Mouse (Mus musculus) intestine, embryonic 14.5 days (tissue): Measurements from ENCODE around the gene Ly6g5c. TPM values are rescaled to one million over a fixed set of nuclear protein-coding genes. Genes with fewer than 3 reads are reported as not detected.

ENCODE experiments used
- ATAC-seq: fragments of 200-750 bp; cut with Nextera tagmentation; replicated peaks from 2 replicates; pipeline ENCODE4 v1.8.0; 2017; ENCODE audit warnings: low read depth, moderate number of reproducible peaks, moderate TSS enrichment, moderate library complexity; ENCODE audit not compliant: low FRiP score, low TSS enrichment
- DNase-seq: peaks from one replicate; pipeline ENCODE4 v3.0.0-alpha.2; 2018; ENCODE audit warnings: low spot score
- H3K27ac ChIP-seq: fragments of 300-500 bp; sonication (generic); 2 replicates; pipeline ENCODE4 v1.5.1; 2014; ENCODE audit warnings: low read depth, mild to moderate bottlenecking, control low read depth
- H3K27me3 ChIP-seq: fragments of 300-500 bp; sonication (generic); replicated peaks from 2 replicates; pipeline ENCODE4 v1.6.1; 2014; ENCODE audit warnings: low read length, control low read depth; ENCODE audit not compliant: control insufficient read depth, insufficient read depth
- H3K36me3 ChIP-seq: fragments of 300-500 bp; sonication (generic); 2 replicates; pipeline ENCODE4 v1.6.1; 2014; ENCODE audit warnings: low read length, control low read depth; ENCODE audit not compliant: control insufficient read depth, insufficient read depth
- H3K4me1 ChIP-seq: fragments of 300-500 bp; sonication (generic); replicated peaks from 2 replicates; pipeline ENCODE4 v1.6.1; 2014; ENCODE audit warnings: low read length, control low read depth, mixed read lengths; ENCODE audit not compliant: control insufficient read depth, insufficient read depth
- H3K4me2 ChIP-seq: fragments of 300-500 bp; sonication (generic); 2 replicates; pipeline ENCODE4 v1.6.1; 2014; ENCODE audit warnings: low read length
- H3K4me3 ChIP-seq: fragments of 300-500 bp; sonication (generic); 2 replicates; pipeline ENCODE4 v1.5.1; 2014; ENCODE audit warnings: low read depth, low read length, control low read depth, mixed read lengths
- H3K9ac ChIP-seq: fragments of 300-500 bp; sonication (generic); 2 replicates; pipeline ENCODE4 v1.6.1; 2014; ENCODE audit warnings: mild to moderate bottlenecking, low read length
- H3K9me3 ChIP-seq: fragments of 300-500 bp; sonication (generic); 2 replicates; pipeline ENCODE4 v1.6.1; 2016; ENCODE audit warnings: low read length, control low read depth; ENCODE audit not compliant: control insufficient read depth
- WGBS: fragments of 180-500 bp; shearing (Covaris S2); extraction: QIAGEN DNeasy Blood & Tissue Kit; methylation state at CpG from one replicate; pipeline ENCODE4 v1.1.7; 2014; 5-methylcytosine and 5-hydroxymethylcytosine counted together
- polyA plus RNA-seq: library from polyadenylated mRNA; unstranded; fragments of >200 nt; fragmentation: Nextera tagmentation; extraction: Ambion mirVana; gene quantifications from 2 replicates; pipeline ENCODE4 v1.2.1, GENCODE M21; 2014

Gene Ly6g5c
- polyA plus RNA-seq, 1 experiment from 2014 or later, result not detected

- Histone ChIP-seq H3K4me3 (no peak overlapping the region), H3K27ac (no peak overlapping the region), H3K36me3 (peaks cover 98% of the 10 kb centered on the region), H3K4me1 (no peaks in the 10 kb centered on the region), H3K9me3 (no peaks in the 10 kb centered on the region), H3K4me2 (no peak overlapping the region), H3K27me3 (no peaks in the 10 kb centered on the region), H3K9ac (no peak overlapping the region)
- DNase-seq, result no peak
- no peak for ATAC-seq
- WGBS, result 91% methylated on average over 9 of the region's 9 CpGs
These were observed 45.0 kb downstream of the Ly6g5c start for GRCm38 (mm10) chr17:35153077-35153476.

- Histone ChIP-seq H3K4me1 (no peaks in the 10 kb centered on the region), H3K36me3 (peaks cover 99% of the 10 kb centered on the region), H3K27me3 (no peaks in the 10 kb centered on the region), H3K4me3 (no peak overlapping the region), H3K9ac (no peak overlapping the region), H3K4me2 (no peak overlapping the region), H3K9me3 (no peaks in the 10 kb centered on the region), H3K27ac (no peak overlapping the region)
- WGBS, result 84% methylated on average over 4 of the region's 4 CpGs
- DNase-seq, result no peak
- ATAC-seq, result no peak
These were observed 45.9 kb downstream of the Ly6g5c start for GRCm38 (mm10) chr17:35153931-35154330.

- no peak for ATAC-seq
- H3K9me3 ChIP-seq, result no peaks in the 10 kb centered on the region
- H3K4me1 ChIP-seq, result no peaks in the 10 kb centered on the region
- no peaks in the 10 kb centered on the region for H3K27me3 ChIP-seq
- H3K4me2 ChIP-seq, result no peak overlapping the region
- H3K4me3 ChIP-seq, result no peak overlapping the region
- 86% methylated on average over 7 of the region's 7 CpGs for WGBS
- no peak overlapping the region for H3K27ac ChIP-seq
- H3K9ac ChIP-seq, result no peak overlapping the region
- DNase-seq, result no peak
- peaks cover 99% of the 10 kb centered on the region for H3K36me3 ChIP-seq
These were observed 46.5 kb downstream of the Ly6g5c start for GRCm38 (mm10) chr17:35154616-35155015.

- Histone ChIP-seq H3K9me3 (no peaks in the 10 kb centered on the region), H3K27ac (no peak overlapping the region), H3K4me2 (no peak overlapping the region), H3K4me3 (no peak overlapping the region), H3K36me3 (peaks cover 99% of the 10 kb centered on the region), H3K27me3 (no peaks in the 10 kb centered on the region), H3K4me1 (no peaks in the 10 kb centered on the region), H3K9ac (no peak overlapping the region)
- 92% methylated on average over 12 of the region's 12 CpGs for WGBS
- ATAC-seq, result no peak
- DNase-seq, result no peak
These were observed 47.4 kb downstream of the Ly6g5c start for GRCm38 (mm10) chr17:35155451-35155850.

GRCm38 (mm10) chr17:35156461-35157200, 48.6 kb downstream of the Ly6g5c start:
- Histone ChIP-seq H3K4me2 (no peak overlapping the region), H3K36me3 (peaks cover 100% of the 10 kb centered on the region), H3K4me3 (no peak overlapping the region), H3K4me1 (no peaks in the 10 kb centered on the region), H3K27me3 (no peaks in the 10 kb centered on the region), H3K9ac (no peak overlapping the region), H3K27ac (no peak overlapping the region), H3K9me3 (no peaks in the 10 kb centered on the region)
- no peak for DNase-seq
- 90% methylated on average over 33 of the region's 33 CpGs for WGBS
- ATAC-seq, result no peak

GRCm38 (mm10) chr17:35157254-35157653, 49.2 kb downstream of the Ly6g5c start:
- Histone ChIP-seq H3K9ac (no peak overlapping the region), H3K27me3 (no peaks in the 10 kb centered on the region), H3K9me3 (no peaks in the 10 kb centered on the region), H3K4me1 (no peaks in the 10 kb centered on the region), H3K36me3 (peaks cover 100% of the 10 kb centered on the region), H3K4me2 (no peak overlapping the region), H3K4me3 (no peak overlapping the region), H3K27ac (no peak overlapping the region)
- 88% methylated on average over 8 of the region's 8 CpGs for WGBS
- DNase-seq (no peak), ATAC-seq (no peak)

- Histone ChIP-seq H3K9ac (no peak overlapping the region), H3K27me3 (no peaks in the 10 kb centered on the region), H3K9me3 (no peaks in the 10 kb centered on the region), H3K4me1 (peaks cover 3% of the 10 kb centered on the region), H3K4me2 (no peak overlapping the region), H3K36me3 (peaks cover 97% of the 10 kb centered on the region), H3K27ac (no peak overlapping the region), H3K4me3 (no peak overlapping the region)
- no peak for DNase-seq
- no peak for ATAC-seq
- WGBS, result 89% methylated on average over 8 of the region's 8 CpGs
These were observed 49.6 kb downstream of the Ly6g5c start for GRCm38 (mm10) chr17:35157661-35158175.

- no peak overlapping the region for H3K27ac ChIP-seq
- H3K4me2 ChIP-seq, result no peak overlapping the region
- no peaks in the 10 kb centered on the region for H3K9me3 ChIP-seq
- ATAC-seq (no peak), DNase-seq (no peak)
- peaks cover 10% of the 10 kb centered on the region for H3K4me1 ChIP-seq
- no peak overlapping the region for H3K9ac ChIP-seq
- H3K27me3 ChIP-seq, result no peaks in the 10 kb centered on the region
- H3K36me3 ChIP-seq, result peaks cover 86% of the 10 kb centered on the region
- 92% methylated on average over 16 of the region's 16 CpGs for WGBS
- no peak overlapping the region for H3K4me3 ChIP-seq
These were observed 50.9 kb downstream of the Ly6g5c start for GRCm38 (mm10) chr17:35158850-35159593.
